Mouse (Mus musculus): ENCODE data around the gene Ccdc85c. TPM values are rescaled to one million over a fixed set of nuclear protein-coding genes. Genes with fewer than 3 reads are reported as not detected.

Gene Ccdc85c
- polyA plus RNA-seq, 1 experiment from 2014 or later, result 7.5 TPM

GRCm38 (mm10) chr12:108312432-108312851 lies 37.2 kb upstream of the Ccdc85c start:
- H3K4me3 ChIP-seq (ENCODE audit: low read length), result no peak overlapping the region
- no peak overlapping the region for H3K9ac ChIP-seq (ENCODE audit: low read depth, low read length)
- no peaks in the 10 kb centered on the region; the same call in 1 of the 2 replicates for H3K27me3 ChIP-seq (replicated peaks; ENCODE audit: control insufficient read depth, insufficient read depth, low read length)
- H3K4me2 ChIP-seq (ENCODE audit: low read length), result no peak overlapping the region
- no peak for ATAC-seq
- H3K36me3 ChIP-seq (ENCODE audit: control insufficient read depth, insufficient read depth, low read length), result no peaks in the 10 kb centered on the region
- H3K4me1 ChIP-seq (ENCODE audit: control insufficient read depth, insufficient read depth, low read depth, low read length), result peaks cover under 1% of the 10 kb centered on the region; the same call in 1 of the 2 replicates
- 36% methylated on average over 6 of the region's 6 CpGs for WGBS
- no peak overlapping the region for H3K27ac ChIP-seq (ENCODE audit: low read depth, low read length)
- H3K9me3 ChIP-seq (ENCODE audit: control insufficient read depth, low read length), result no peaks in the 10 kb centered on the region

- no peak overlapping the region for H3K27ac ChIP-seq (ENCODE audit: low read depth, low read length)
- H3K4me2 ChIP-seq (ENCODE audit: low read length), result no peak overlapping the region
- 89% methylated on average over 27 of the region's 27 CpGs for WGBS
- H3K4me3 ChIP-seq (ENCODE audit: low read length), result no peak overlapping the region
- H3K4me1 ChIP-seq (ENCODE audit: control insufficient read depth, insufficient read depth, low read depth, low read length), result peaks cover 3% of the 10 kb centered on the region; the same call in 1 of the 2 replicates
- no peaks in the 10 kb centered on the region for H3K36me3 ChIP-seq (ENCODE audit: control insufficient read depth, insufficient read depth, low read length)
- H3K27me3 ChIP-seq (replicated peaks; ENCODE audit: control insufficient read depth, insufficient read depth, low read length), result no peaks in the 10 kb centered on the region; the same call in 1 of the 2 replicates
- H3K9me3 ChIP-seq (ENCODE audit: control insufficient read depth, low read length), result no peaks in the 10 kb centered on the region
- H3K9ac ChIP-seq (ENCODE audit: low read depth, low read length), result no peak overlapping the region
- ATAC-seq, result no peak
Measured at GRCm38 (mm10) chr12:108311741-108312290, 36.6 kb upstream of the Ccdc85c start.

- Histone ChIP-seq H3K4me1 (ENCODE audit: control insufficient read depth, insufficient read depth, low read depth, low read length) (peaks cover 10% of the 10 kb centered on the region), H3K9me3 (ENCODE audit: control insufficient read depth, low read length) (no peaks in the 10 kb centered on the region), H3K4me2 (ENCODE audit: low read length) (no peak overlapping the region), H3K27me3 (replicated peaks; ENCODE audit: control insufficient read depth, insufficient read depth, low read length) (no peaks in the 10 kb centered on the region; the same call in 1 of the 2 replicates), H3K9ac (ENCODE audit: low read depth, low read length) (no peak overlapping the region), H3K36me3 (ENCODE audit: control insufficient read depth, insufficient read depth, low read length) (no peaks in the 10 kb centered on the region), H3K4me3 (ENCODE audit: low read length) (no peak overlapping the region), H3K27ac (ENCODE audit: low read depth, low read length) (no peak overlapping the region)
- WGBS, result 67% methylated on average over 7 of the region's 7 CpGs
- no peak for ATAC-seq
Measured at GRCm38 (mm10) chr12:108310456-108311027, 35.3 kb upstream of the Ccdc85c start.

- no peak for ATAC-seq
- H3K9ac ChIP-seq (ENCODE audit: low read depth, low read length), result no peak overlapping the region
- H3K27me3 ChIP-seq (replicated peaks; ENCODE audit: control insufficient read depth, insufficient read depth, low read length), result no peaks in the 10 kb centered on the region; the same call in 1 of the 2 replicates
- peaks cover 10% of the 10 kb centered on the region for H3K4me1 ChIP-seq (ENCODE audit: control insufficient read depth, insufficient read depth, low read depth, low read length)
- no peak overlapping the region for H3K4me3 ChIP-seq (ENCODE audit: low read length)
- no peaks in the 10 kb centered on the region for H3K36me3 ChIP-seq (ENCODE audit: control insufficient read depth, insufficient read depth, low read length)
- 89% methylated on average over 4 of the region's 4 CpGs for WGBS
- H3K27ac ChIP-seq (ENCODE audit: low read depth, low read length), result no peak overlapping the region
- H3K4me2 ChIP-seq (ENCODE audit: low read length), result no peak overlapping the region
- H3K9me3 ChIP-seq (ENCODE audit: control insufficient read depth, low read length), result no peaks in the 10 kb centered on the region
Measured at GRCm38 (mm10) chr12:108310041-108310440, 34.8 kb upstream of the Ccdc85c start.

GRCm38 (mm10) chr12:108309116-108309794 lies 34.0 kb upstream of the Ccdc85c start:
- Histone ChIP-seq H3K9ac (ENCODE audit: low read depth, low read length) (no peak overlapping the region), H3K27me3 (replicated peaks; ENCODE audit: control insufficient read depth, insufficient read depth, low read length) (no peaks in the 10 kb centered on the region; the same call in 1 of the 2 replicates), H3K27ac (ENCODE audit: low read depth, low read length) (no peak overlapping the region), H3K36me3 (ENCODE audit: control insufficient read depth, insufficient read depth, low read length) (no peaks in the 10 kb centered on the region), H3K4me1 (ENCODE audit: control insufficient read depth, insufficient read depth, low read depth, low read length) (peaks cover 10% of the 10 kb centered on the region), H3K4me2 (ENCODE audit: low read length) (no peak overlapping the region), H3K4me3 (ENCODE audit: low read length) (no peak overlapping the region), H3K9me3 (ENCODE audit: control insufficient read depth, low read length) (no peaks in the 10 kb centered on the region)
- no peak for ATAC-seq
- 67% methylated on average over 8 of the region's 8 CpGs for WGBS

- no peak for ATAC-seq
- Histone ChIP-seq H3K27me3 (replicated peaks; ENCODE audit: control insufficient read depth, insufficient read depth, low read length) (no peaks in the 10 kb centered on the region; the same call in 1 of the 2 replicates), H3K4me2 (ENCODE audit: low read length) (no peak overlapping the region), H3K9ac (ENCODE audit: low read depth, low read length) (no peak overlapping the region), H3K4me1 (ENCODE audit: control insufficient read depth, insufficient read depth, low read depth, low read length) (peaks cover 10% of the 10 kb centered on the region), H3K9me3 (ENCODE audit: control insufficient read depth, low read length) (no peaks in the 10 kb centered on the region), H3K4me3 (ENCODE audit: low read length) (no peak overlapping the region), H3K27ac (ENCODE audit: low read depth, low read length) (no peak overlapping the region), H3K36me3 (ENCODE audit: control insufficient read depth, insufficient read depth, low read length) (no peaks in the 10 kb centered on the region)
- 72% methylated on average over 16 of the region's 16 CpGs for WGBS
Measured at GRCm38 (mm10) chr12:108308363-108308856, 33.2 kb upstream of the Ccdc85c start.

GRCm38 (mm10) chr12:108307553-108307952 lies 32.3 kb upstream of the Ccdc85c start:
- H3K36me3 ChIP-seq (ENCODE audit: control insufficient read depth, insufficient read depth, low read length), result no peaks in the 10 kb centered on the region

GRCm38 (mm10) chr12:108305812-108306794 lies 30.9 kb upstream of the Ccdc85c start, which contains the start of gene Hhipl1:
Gene Hhipl1 (plus strand): TSS chr12:108306270.
- Histone ChIP-seq H3K4me3 (ENCODE audit: low read length) (peak within 1 kb of the TSS; percentile 61), H3K9ac (ENCODE audit: low read depth, low read length) (peak within 1 kb of the TSS; percentile 75), H3K9me3 (ENCODE audit: control insufficient read depth, low read length) (no peaks in the 10 kb centered on the region), H3K4me1 (ENCODE audit: control insufficient read depth, insufficient read depth, low read depth, low read length) (peaks cover 10% of the 10 kb centered on the region), H3K27me3 (replicated peaks; ENCODE audit: control insufficient read depth, insufficient read depth, low read length) (no peaks in the 10 kb centered on the region; the same call in 1 of the 2 replicates), H3K36me3 (ENCODE audit: control insufficient read depth, insufficient read depth, low read length) (no peaks in the 10 kb centered on the region), H3K27ac (ENCODE audit: low read depth, low read length) (no peak within 1 kb of the TSS), H3K4me2 (ENCODE audit: low read length) (peak within 1 kb of the TSS; percentile 89)
- peak; percentile 68 for ATAC-seq
- 4% methylated on average over 63 of the region's 67 CpGs for WGBS

More at GRCm38 (mm10) chr12:108307553-108307952, 32.3 kb upstream of the Ccdc85c start:
- no peak overlapping the region for H3K9ac ChIP-seq (ENCODE audit: low read depth, low read length)
- no peak overlapping the region for H3K27ac ChIP-seq (ENCODE audit: low read depth, low read length)
- no peaks in the 10 kb centered on the region for H3K9me3 ChIP-seq (ENCODE audit: control insufficient read depth, low read length)
- no peak for ATAC-seq
- no peak overlapping the region for H3K4me3 ChIP-seq (ENCODE audit: low read length)
- H3K4me2 ChIP-seq (ENCODE audit: low read length), result peak overlapping the region; percentile 10; the same call in 1 of the 2 replicates
- WGBS, result 27% methylated on average over 14 of the region's 14 CpGs
- H3K4me1 ChIP-seq (ENCODE audit: control insufficient read depth, insufficient read depth, low read depth, low read length), result peaks cover 10% of the 10 kb centered on the region
- no peaks in the 10 kb centered on the region; the same call in 1 of the 2 replicates for H3K27me3 ChIP-seq (replicated peaks; ENCODE audit: control insufficient read depth, insufficient read depth, low read length)
